Mouse (Mus musculus) urinary bladder, postnatal 25 days (tissue): Measurements from ENCODE around the gene Sfpq.

ENCODE experiments used
- DNase-seq: peaks from one replicate; pipeline ENCODE4 v3.0.0; 2022; ENCODE audit warnings: low spot score

Gene Sfpq

DNA sequence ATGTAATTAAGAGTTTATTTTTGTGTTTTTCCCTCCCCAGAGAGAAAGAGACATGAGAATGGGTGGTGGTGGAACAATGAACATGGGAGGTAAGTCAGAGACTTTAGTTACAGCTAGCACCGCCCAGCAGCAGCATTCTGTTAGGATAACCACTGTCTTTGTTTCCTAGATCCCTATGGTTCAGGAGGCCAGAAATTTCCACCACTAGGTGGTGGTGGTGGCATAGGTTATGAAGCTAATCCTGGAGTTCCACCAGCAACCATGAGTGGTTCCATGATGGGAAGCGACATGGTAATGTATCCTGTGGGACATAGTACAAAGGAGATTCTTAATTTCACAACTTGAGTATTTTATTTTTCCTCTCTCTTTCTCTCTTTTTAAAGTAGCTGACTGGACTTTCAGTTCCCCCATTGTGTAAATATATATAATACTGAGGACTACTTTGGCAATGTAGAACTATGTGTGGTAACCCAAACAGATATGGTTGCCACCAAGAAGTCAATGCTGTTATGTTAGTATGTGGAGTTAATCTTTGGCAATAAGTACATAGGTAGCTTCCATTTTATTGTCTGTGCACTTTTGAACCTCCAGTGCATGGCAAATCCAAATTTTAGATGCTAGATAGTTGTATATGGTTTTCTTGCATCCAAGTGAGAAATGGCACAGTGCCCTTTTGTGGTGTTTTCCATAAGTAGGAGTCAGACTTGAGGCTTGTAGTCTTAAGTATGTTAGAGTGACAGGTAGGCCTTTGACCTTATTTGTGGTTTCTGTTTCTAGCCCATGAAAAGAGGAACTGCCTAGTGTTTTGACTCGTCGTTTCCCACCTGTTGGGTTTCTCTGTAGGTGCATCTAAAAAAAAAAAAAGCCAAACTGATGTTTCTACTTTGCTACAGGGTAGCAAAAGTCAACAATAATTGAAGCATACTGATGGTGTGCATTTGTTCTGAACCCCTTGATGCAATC is 6.4 kb downstream of the Sfpq start:
- no peak for DNase-seq

DNA sequence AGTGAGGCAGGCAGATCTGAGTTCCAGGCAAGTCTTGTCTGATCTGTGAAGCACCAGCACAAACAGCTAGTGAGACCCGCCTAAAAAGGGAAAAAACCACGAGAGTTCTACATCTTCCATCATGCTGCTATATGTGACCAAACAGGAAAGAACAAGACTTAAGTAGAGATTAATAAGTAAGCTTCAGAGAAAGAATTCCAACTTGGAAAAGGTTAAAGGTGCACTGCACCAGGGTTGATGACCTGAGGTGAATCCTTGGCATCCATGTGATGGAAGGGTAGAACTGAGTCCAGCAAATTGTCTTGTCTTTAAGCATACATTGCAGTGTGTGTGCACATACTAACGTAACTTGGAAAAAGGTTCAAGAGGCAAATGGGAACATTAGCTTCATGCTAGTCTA is 16.0 kb downstream of the Sfpq start:
- no peak for DNase-seq

DNA sequence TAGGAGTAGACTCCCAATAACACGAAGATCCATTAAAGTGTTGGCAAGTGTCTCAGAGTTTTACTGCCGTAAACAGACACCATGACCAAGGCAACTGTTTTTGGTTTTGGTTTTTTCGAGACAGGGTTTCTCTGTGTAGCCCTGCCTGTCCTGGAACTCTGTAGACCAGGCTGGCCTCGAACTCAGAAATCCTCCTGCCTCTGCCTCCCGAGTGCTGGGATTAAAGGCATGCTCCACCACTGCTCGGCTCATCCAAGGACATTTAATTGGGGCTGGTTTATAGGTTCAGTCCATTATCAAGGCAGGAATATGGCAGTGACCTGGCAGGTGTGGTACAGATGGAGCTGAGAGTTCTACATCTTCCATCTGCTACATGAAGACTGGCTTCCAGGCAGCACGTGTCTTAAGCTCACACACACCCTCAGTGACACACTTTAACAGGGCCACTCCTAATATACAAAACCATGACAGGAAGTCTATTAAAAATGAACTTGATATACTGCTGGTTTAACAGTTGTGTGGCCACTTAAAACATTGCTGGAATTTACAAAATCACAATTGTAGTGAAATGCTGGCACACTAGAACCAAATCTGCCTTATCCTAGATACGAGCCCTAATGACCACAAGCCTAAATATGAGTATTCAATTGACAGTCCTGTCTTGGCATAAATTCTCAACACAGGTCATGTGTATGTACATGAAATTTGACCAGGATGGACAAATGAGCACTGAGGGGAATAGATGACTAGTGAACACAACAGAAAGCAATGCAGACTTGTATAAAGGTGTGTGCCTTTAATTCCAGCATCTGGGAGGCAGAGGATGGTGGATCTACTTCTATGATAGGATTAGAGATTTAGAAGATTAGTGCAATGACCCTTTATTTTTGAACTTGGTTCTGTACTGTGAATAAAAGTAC is 17.0 kb downstream of the Sfpq start:
- DNase-seq: no peak

DNA sequence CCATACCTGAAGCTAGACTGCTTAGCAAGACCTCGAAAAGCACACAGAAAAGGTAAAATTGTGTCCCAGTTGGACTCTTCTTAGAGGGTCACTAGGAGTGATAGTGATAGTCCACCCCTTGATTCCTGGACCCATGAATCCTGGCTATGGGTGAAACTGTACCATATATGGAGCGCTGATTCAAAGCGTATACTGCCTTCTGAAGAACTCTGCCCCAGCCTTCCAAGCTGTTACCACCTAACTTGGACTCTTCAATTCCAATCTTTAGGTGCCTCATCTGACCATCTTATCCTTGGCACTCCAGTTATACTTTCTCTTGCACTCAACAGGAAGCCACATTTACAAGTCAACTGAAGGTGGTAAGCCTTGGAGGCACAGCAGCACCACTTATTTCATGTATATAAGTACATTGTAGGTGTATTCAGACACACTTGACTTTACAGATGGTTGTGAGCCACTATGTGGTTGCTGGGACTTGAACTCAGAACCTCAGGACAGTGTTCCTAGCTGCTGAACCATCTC is 17.8 kb downstream of the Sfpq start:
- no peak for DNase-seq

DNA sequence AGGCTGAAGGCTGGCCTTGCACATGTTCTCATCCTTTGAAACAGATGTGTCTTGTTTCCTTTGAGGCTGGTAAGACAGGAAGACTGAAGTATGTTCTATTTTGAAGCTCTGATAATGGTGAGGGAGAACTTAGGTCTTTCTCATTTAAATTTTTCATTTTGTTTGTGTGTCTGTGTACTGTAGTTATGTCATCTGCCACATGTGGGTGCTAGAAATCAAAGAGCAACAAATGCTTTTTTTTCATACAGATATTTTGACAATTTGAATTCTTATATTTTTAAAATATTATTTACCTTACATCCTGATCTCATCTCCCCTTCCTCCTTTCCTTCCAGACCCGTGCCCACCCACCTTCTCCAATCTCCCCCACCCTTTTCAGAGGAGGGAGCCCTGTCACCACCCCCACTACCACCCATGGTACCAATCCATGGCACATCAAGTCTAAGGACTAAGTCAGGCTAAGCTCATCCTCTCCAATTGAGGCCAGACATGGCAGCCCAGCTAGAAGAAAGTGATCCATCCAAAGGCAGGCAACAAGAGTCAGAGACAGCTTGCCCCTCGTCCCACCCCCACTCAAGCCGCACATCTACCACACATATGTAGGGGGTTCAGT is 18.9 kb downstream of the Sfpq start:
- no peak for DNase-seq

DNA sequence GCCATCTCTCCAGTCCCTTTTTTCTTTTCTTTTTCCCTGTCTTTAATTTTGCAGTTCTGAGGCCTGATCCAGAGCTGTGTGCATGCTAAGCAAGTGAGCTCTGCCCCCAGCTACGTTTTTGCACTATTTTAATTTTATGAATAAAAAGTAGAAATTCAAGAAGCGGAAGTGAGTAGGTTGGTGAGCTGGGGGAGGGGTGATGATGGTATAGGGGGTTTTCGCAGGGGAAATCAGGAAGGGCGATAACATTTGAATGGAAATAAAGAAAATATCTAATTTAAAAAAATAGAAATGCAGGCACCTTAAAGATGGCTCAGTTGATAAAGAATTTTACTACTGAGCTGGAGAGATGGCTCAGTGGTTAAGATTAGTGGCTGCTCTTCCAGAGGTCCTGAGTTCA is 22.4 kb downstream of the Sfpq start:
- DNase-seq: no peak

DNA sequence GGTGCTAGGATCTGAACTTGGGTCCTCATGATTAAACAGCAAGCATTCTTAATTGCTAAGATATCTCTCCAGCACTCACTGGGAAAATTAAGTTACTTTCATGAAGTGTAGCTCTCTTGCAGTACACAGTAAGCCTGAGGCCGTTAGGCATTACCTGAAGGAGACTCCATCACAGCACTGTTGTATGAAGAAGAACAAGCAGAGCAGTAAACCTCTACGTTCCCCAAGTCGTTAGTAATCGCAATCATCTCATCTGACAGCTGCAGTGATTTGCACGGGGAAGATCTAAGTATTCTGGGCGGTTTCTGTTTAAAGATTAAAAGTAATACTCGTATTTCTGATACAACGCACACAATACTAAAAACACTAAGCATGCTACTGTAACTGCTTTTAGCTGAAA is 30.0 kb downstream of the Sfpq start:
- no peak for DNase-seq

DNA sequence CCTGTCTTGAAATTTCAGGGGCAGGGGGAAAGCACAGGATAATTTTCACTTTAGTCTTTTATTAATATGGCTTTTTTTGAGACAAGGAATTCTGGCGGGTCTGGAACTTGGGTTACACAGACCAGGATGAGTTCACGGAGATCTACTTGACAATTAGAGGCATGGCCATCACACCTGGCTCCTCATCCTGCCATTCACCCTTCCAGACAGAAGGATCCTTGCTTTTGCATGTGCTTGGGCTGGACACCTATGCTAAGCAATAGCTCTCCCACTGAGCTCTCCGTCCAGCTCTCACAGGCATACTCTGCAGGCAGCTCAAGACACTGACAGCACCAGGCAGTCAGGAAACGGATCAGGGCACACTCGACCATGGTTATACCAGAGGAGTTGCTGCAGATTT is 31.9 kb downstream of the Sfpq start:
- no peak for DNase-seq

DNA sequence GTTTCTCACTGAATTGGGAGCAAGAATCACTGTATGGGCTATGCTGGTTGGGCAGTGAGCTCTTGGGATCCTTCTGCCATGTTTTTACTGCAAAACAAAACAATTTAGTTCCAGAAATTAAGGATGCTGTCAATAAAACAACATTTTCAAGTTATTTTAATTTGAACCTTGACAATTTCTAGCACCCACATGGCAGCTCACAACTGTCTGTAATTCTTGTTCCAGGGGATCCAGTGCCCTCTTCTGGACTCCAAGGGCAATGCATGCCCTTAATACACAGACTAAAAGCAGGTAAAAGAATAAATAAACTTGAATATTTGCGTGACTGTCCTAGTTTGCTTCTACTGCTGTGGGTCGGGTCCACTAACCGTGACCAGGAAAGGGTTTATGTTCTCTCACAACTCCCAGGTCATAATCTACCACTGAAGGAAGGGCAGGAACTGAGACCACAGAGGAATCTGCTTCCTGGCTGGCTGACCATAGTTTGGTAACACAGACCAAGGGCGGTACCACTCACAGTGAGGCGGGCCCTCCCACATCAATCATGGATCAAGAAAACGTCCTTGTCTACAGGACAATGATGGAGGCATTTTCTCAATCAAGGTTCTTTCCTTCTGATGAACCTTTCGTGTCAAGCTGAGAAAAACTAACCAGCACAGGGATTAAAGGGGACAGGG is 33.5 kb downstream of the Sfpq start:
- DNase-seq: no peak

DNA sequence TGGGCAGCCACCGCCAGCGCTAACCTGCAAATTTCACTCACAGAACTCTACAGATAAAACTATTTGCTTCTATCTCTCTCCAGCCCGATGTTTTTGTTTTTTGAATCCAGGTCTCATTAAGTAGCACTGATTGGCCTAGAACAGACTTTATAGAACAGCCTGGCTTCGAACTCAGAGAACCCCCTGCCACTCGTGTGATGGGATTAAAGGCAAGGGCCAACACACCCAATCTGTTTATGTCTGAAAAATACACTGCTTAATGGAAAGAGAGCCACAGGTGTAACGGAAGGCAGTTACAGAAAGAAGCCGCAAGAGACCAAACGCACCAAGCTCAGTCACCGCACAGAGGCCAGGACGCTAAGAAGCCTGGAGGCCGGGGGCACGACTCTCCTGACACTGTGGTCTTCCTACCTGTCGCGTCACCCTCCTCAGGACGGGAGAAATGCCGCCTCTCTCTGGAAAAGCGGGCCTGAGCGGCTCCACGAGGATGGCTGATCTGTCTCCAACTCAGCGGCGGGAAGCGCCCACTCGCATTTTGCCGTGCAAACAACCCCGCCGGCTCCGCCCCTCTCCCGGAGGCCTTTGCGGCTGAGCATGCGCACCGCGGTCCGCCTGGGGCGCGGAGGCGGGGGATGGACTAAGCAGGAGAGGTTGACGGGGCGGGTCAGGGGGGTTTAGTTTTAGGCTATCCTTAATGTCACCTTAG is 39.6 kb downstream of the Sfpq start, which contains the start of gene Zmym1:
Gene Zmym1 (minus strand): TSS at position 568 of the 706 bp plus-strand sequence.
- peak; percentile 91 for DNase-seq

DNA sequence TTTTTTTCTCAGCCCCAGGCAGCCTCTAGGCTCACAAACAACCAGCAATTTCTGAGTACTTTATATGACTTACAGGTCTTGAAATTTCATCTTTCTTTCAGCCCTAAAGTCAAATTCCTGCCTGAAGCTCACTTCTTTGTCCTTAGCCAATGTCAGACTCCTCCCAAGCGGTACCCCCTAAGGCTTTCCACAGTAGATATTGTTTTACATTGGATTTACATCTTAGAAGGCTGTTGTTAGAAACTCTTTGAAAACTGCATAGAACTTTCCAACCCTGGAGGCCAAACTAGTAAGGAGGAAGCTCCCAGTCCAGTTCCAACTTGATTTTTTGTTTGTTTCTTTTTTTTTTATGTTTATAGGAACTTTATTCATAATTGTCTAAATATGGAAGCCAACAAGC is 42.9 kb downstream of the Sfpq start:
- no peak for DNase-seq

DNA sequence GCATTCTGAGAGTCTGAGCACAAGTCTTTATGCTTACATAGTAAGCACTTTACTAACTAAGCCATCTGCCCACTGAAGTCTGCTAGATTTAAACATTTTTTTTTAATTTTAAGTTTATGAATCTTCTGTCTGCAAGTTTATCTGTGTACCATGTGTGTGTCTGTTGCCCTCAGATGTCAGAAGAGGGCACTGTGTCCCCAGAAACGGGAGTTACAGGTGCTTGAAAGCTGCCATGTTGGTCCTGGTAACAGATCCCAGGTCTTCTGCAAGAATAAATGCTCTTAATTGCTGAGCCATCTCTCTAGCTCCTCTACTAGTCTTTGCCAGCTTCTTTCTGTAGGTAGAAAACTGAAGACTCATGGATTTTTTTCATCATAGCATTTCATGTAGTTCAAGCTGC is 53.8 kb downstream of the Sfpq start:
- DNase-seq: no peak

DNA sequence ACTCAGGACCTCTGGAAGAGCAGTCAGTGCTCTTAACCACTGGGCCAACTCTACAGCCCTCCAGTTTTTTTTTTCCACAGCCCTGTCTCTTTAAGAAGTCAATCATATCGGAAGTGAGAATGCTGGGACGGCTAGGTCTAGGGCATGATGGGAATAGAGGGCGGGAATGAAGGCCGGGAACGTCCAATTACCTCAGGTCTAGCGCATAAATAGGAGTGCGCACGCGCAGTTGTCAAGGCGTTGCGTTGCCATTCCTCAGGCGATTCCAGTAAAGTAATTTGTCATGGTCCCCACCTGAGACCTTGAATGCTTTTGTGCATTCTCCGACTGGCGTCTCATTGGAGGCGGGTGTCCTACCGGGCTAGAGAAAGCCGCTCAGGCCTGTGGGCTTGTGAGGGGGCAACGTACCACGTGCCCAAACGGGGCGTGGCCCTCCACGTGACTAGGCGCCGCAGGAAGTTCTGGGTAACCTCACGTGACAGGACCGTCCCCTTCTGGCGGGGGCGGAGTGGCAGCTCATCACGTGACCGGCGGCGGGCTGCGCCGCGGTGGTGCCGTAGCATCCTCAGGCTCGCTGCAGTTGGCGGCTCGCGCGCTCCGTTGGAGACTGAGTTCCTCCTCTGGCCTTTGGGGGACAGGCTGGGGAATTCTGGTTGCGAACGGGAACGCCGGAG is 55.9 kb downstream of the Sfpq start, which contains the start of gene Zmym6:
Gene Zmym6 (plus strand): TSS at position 509 of the 674 bp plus-strand sequence.
- DNase-seq: peak; percentile 93

DNA sequence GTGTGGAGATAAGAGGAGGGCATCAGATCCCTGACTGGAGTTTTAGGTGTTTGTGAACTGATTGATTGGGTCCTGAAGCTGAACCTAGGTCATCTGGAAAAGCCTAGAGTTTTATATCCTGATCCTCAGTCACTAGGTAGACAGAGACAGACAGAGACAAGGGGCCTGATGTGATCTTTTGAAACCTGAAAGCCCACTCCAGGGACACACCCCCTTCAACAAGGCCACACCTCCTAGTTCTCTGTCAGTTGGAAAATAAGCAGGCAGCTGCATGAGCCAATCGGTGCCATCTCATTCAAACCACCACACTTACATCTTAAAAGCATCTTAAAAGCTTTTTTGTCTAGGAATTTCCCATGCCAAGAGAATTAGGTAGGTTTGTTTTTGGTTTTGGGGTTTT is 59.7 kb downstream of the Sfpq start:
- no peak for DNase-seq

DNA sequence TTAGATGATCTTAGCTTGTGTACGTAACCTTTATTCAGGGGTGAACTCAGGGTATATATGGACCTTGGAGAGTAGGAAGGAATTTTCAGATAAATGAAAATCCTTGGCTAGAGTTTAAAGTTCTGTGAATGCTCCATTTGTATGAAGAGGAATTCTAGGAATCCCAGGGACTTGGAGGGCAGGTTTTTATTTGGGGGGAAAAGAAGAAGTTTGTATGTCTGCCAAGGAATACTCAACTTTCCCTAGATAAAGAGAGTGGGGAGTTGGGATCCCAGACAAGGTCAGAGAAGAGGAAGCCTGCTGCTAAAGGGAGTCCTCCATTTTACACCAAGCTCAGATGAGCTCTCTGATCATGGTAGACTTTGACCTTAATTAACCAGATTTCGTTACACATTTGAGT is 62.0 kb downstream of the Sfpq start:
- no peak for DNase-seq

DNA sequence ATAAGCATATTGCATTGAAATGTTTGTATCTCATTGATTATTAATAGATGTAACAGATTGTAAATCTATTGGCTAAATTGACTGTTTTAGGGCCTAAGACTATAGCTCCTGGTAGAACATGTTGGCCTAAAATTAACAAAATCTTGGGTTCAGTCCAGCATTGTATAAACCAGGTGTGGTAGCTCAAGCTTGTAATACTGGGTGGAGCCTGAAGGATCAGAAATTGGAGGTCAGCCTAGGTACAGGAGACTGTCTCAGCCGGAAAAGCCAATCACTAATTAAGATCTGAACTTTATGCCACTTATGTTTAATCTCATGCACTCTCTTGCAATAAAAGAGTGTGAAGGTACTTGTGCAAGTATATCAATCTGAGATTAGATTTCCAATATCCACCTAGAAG is 64.6 kb downstream of the Sfpq start:
- DNase-seq: no peak
